Mouse (Mus musculus): ENCODE measurements at regions not wholly inside any gene's neighbourhood (a gene's known extent, or its start where the extent isn't known, plus 50 kb on each side); places are given as distances from the start of the nearest gene placed in this dataset.

- no peak for ATAC-seq (ENCODE audit: low TSS enrichment)
These were observed 245.7 kb downstream of the Flrt2 start for GRCm38 (mm10) chr12:95937705-95938104.

- ATAC-seq (ENCODE audit: low TSS enrichment) = no peak
These were observed 248.5 kb downstream of the Flrt2 start for GRCm38 (mm10) chr12:95940465-95941012.

- ATAC-seq (ENCODE audit: low TSS enrichment) = no peak
These were observed 267.9 kb downstream of the Flrt2 start for GRCm38 (mm10) chr12:95959786-95960504.

GRCm38 (mm10) chr12:95960505-95960871, 268.5 kb downstream of the Flrt2 start:
- ATAC-seq (ENCODE audit: low TSS enrichment) = peak; percentile 52; the same call in 1 of the 2 replicates

GRCm38 (mm10) chr12:95962817-95963216, 270.8 kb downstream of the Flrt2 start:
- no peak for ATAC-seq (ENCODE audit: low TSS enrichment)

DNA sequence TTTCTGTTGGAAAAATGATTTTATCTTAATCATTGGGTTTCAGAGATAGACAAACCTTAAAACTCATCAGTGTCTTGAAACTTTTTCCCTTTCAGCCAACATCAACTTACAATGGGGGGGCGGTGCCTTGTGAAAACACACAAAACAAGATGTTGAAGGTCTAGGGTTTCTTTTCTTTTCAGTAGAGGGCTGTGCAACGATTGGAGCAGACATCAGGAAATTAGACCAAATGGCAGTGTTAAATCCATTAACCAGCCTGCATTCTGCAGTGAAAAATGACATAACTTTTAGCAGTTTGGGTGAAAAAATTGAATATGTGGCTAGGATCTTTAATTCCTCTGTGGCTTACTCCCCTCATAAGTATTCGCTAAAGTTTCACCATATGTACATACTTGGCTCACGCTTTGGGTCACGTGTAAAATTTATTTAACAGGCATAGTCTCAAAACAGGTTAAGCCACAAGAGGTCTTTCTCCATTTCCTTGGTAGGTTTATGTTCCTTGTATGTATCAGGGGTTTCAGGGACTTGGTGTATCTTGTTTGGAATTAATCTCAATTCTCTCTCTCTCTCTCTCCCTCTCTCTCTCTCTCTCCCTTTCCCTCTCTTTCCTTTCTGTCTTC, 296.8 kb downstream of the Flrt2 start:
- ATAC-seq (ENCODE audit: low TSS enrichment) = no peak

DNA sequence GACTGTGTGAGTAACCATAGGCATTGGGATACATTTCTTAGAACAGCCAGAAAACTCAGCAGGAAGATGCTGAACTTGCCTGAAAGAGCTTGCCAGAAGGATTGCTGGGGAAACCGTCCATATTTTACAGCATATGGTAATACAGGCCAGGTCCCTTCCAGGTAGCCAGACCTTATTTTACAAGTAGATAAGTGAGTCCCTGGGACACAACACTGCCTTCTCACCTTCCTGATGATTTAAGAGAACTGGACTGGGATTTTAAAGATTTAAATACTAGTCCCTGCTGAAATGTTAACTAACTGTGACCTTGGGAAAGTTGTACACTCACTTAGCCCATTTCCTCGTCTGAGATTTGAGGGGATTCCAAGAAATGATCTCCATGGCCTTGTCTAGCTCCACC, 302.9 kb downstream of the Flrt2 start:
- no peak for ATAC-seq (ENCODE audit: low TSS enrichment)

DNA sequence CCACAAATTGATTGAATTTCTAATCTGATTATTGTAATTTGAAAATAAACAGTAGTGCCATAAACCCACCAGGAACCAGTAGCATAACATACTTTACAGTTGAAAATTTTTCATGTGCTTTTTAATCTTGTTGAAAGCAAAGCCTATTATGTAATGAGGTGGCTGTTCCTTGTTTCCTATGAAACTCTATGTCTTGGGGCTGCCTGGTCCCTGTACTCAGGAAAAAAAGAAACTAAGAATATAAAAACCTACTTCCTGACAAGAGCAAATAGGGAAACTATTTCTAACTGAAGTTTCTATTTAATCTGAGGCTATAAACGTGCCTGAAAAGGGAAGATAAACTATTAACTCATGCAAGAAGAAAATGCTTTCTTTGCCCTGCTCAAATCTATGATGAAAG, 338.2 kb downstream of the Flrt2 start:
- ATAC-seq (ENCODE audit: low TSS enrichment) = no peak

GRCm38 (mm10) chr12:96075365-96075764, 383.3 kb downstream of the Flrt2 start:
- ATAC-seq (ENCODE audit: low TSS enrichment) = no peak

DNA sequence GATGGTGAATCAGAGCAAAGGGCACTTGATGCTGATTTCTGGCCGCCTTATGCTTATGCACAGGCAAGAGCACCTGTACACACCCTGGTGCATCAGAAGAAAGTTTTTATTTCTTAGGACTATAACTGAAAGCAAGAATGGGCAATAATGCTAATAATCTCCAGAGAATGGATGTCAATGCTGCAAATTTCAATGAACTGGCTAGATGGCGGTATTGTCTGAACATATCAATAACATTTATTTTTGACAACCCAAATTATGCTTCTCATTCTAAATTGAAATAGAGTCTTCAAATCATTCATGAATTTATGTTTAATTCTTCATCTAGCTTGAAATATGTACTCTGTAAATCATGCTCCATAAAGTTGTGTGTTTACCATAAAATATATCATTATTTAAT, 399.0 kb downstream of the Flrt2 start:
- no peak for ATAC-seq (ENCODE audit: low TSS enrichment)

- ATAC-seq (ENCODE audit: low TSS enrichment) = no peak
These were observed 414.2 kb downstream of the Flrt2 start for GRCm38 (mm10) chr12:96106254-96106653.

GRCm38 (mm10) chr12:96114727-96115379, 422.8 kb downstream of the Flrt2 start:
- peak; percentile 72 for ATAC-seq (ENCODE audit: low TSS enrichment)

GRCm38 (mm10) chr12:96117553-96117952, 425.5 kb downstream of the Flrt2 start:
- ATAC-seq (ENCODE audit: low TSS enrichment) = no peak

DNA sequence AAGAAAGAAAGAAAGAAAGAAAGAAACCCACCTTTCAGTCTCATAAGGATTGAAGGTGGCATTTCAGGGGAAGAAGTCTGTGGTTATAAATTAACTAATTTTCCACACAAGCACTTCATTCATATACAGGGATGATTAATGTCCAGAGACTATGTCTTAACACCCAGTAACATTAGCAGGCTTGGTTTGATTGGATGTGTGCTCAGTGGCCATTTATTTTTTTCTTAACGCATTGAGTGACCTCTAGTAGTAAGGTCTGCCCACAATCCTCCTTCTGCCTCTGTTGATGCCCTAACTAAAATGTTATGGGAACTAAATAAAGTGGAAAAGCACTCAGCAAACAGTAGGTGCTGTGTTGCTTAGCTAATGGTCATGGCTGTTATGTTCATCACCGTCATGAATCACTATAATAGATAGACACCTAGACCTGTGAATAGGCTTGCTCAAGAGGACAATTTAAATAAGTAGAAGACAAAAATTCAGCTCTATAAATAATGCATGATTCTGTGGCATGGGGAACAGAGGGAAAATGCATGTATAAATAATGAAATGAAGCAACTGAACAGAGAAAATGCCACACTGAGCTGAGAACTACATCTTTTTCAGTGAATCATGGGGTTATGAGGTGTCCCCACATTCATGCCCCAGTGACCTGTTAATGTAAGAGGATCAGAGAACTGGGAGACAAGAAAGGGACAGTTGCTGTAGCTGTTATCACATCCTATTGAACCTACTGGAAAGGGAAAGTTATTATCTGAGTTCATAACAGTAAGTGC, 432.3 kb downstream of the Flrt2 start:
- ATAC-seq (ENCODE audit: low TSS enrichment) = no peak

DNA sequence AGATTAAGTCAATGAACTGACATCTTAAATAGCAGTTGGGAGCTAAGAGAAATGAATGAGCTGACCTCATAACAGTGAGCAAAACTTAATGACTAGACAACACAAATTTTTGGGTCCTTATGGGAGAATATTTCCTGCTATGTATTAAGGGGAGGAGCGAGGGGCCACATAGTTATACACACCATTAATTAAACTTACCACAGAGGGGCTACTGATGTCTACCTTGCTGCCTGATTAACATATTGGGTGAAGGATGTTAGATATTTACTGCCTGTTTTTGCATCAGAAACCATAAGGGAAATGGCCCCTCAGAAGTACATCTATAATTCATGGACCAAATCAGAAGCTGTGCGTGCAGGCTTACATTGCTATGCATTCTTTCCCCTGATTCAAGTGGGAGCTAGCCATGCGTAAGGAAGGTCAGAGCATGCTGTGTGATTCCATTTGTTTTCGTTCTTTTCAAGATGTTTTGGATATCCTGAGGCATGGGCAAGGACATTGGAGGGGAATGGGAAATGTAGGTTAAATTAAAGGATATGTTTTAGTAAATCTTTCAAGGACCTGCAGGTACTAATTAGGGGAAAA, 437.9 kb downstream of the Flrt2 start:
- no peak for ATAC-seq (ENCODE audit: low TSS enrichment)

DNA sequence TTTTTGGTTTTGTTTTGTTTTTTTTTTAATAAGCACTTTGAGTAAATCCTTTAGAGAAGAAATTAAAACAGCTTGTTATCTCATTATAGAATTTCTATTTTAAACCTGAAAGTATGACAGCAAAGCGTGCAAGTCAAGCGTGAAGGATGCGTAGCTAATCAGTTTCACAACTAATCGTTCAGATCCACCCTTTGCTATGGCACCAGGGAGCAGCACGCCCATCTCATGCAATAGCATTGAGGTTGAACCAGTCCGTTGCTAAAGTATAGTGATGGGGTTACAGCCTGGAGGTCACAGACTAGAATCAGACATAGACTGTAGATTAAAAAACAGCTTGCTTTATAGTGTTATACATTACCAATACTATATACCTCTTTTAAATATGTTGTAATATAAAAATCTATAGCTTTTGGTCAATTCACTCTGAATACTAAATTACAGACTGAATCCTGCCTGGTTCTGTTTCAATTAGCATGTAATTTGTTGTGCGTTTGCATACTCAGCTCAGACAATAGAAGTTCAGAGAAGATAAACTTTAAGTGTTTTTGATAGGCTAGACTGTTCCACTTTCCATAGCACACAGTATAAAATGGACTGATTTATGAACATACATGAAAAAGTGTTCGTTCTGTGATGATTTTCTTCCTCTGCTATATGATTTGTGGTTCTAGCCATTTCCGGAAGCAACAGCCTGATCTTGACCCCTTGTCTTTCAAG, 438.9 kb downstream of the Flrt2 start:
- ATAC-seq (ENCODE audit: low TSS enrichment) = no peak

- ATAC-seq (ENCODE audit: low TSS enrichment) = no peak
These were observed 442.1 kb downstream of the Flrt2 start for GRCm38 (mm10) chr12:96134136-96134535.

GRCm38 (mm10) chr12:96141748-96142147, 449.7 kb downstream of the Flrt2 start:
- no peak for ATAC-seq (ENCODE audit: low TSS enrichment)

- no peak for ATAC-seq (ENCODE audit: low TSS enrichment)
These were observed 462.1 kb downstream of the Flrt2 start for GRCm38 (mm10) chr12:96154095-96154494.

- no peak for ATAC-seq (ENCODE audit: low TSS enrichment)
These were observed 475.5 kb downstream of the Flrt2 start for GRCm38 (mm10) chr12:96167551-96167950.

GRCm38 (mm10) chr12:96198928-96199327, 506.9 kb downstream of the Flrt2 start:
- no peak for ATAC-seq (ENCODE audit: low TSS enrichment)

All from frontal cortex, adult (tissue).